Comparison of ENCODE assay signal across 19 mouse cellular contexts in genomic region chr2:79603363-79603762, GRCm38 (mm10). TPM values are rescaled to one million over a fixed set of nuclear protein-coding genes. Genes with fewer than 3 reads are reported as not detected.
DNase-seq lines count a peak whose midpoint lies in the region; ATAC-seq and TF ChIP-seq lines count a peak whose summit lies in the region.
"Had no signal": no experiment of that assay in that cellular context is flagged by ENCODE, and none has a peak within 500 bp of the region (broad histone marks: within the 10 kb centered on the region; RNA-seq: fewer than 3 reads in every experiment).

No protein-coding gene starts in this region.

- H3K4me1 ChIP-seq in kidney, embryonic 15.5 days: peaks cover 25% of the 10 kb centered on the region
- H3K4me1 ChIP-seq in intestine, postnatal 0 days (replicated peaks; ENCODE audit: control insufficient read depth, insufficient read depth, low read length): peaks cover 7% of the 10 kb centered on the region
- H3K4me1 ChIP-seq in stomach, postnatal 0 days (replicated peaks; ENCODE audit: control insufficient read depth, insufficient read depth): peaks cover 4% of the 10 kb centered on the region; the same call in 1 of the 2 replicates
- H3K4me1 ChIP-seq: embryonic facial prominence, embryonic 12.5 days had no signal

- H3K9me3 ChIP-seq in kidney, embryonic 15.5 days (replicated peaks): no peaks in the 10 kb centered on the region
- no peaks in the 10 kb centered on the region for H3K9me3 ChIP-seq in intestine, postnatal 0 days (ENCODE audit: control insufficient read depth)
- H3K9me3 ChIP-seq in stomach, postnatal 0 days (ENCODE audit: control insufficient read depth, low read length): no peaks in the 10 kb centered on the region
- H3K9me3 ChIP-seq: embryonic facial prominence, embryonic 12.5 days; heart, embryonic 15.5 days; hindbrain, embryonic 13.5 days had no signal

- H3K79me3 ChIP-seq in C2C12 (ENCODE audit: low read depth): no peaks in the 10 kb centered on the region

- no peak overlapping the region for H3K9ac ChIP-seq in kidney, embryonic 15.5 days
- H3K9ac ChIP-seq in intestine, postnatal 0 days (ENCODE audit: low read depth, low read length): no peak overlapping the region
- H3K9ac ChIP-seq in stomach, postnatal 0 days (ENCODE audit: low read length): no peak overlapping the region
- H3K9ac ChIP-seq: embryonic facial prominence, embryonic 12.5 days; forebrain, postnatal 0 days; heart, embryonic 15.5 days; hindbrain, embryonic 13.5 days had no signal

- ATAC-seq in kidney, embryonic 15.5 days (replicated peaks; ENCODE audit: low FRiP score): no peak
- ATAC-seq in intestine, postnatal 0 days: peak; percentile 92
- ATAC-seq in stomach, postnatal 0 days (ENCODE audit: low FRiP score, low TSS enrichment): peak; percentile 47; the same call in 1 of the 2 replicates
- ATAC-seq: forebrain, postnatal 0 days had no signal

- TF ChIP-seq EP300 in stomach, postnatal 0 days (optimal IDR thresholded peaks at IDR 0.05): no peak

- 78% methylated on average over 4 of the region's 4 CpGs for WGBS in kidney, embryonic 15.5 days
- 47% methylated on average over 4 of the region's 4 CpGs for WGBS in intestine, postnatal 0 days
- WGBS in stomach, postnatal 0 days: 73% methylated on average over 4 of the region's 4 CpGs

- H3K27ac ChIP-seq in kidney, embryonic 15.5 days: peak overlapping the region; percentile 85
- peak overlapping the region; percentile 47; the same call in 1 of the 2 replicates for H3K27ac ChIP-seq in intestine, postnatal 0 days (ENCODE audit: low read depth, low read length)
- H3K27ac ChIP-seq in stomach, postnatal 0 days (replicated peaks): 0 out of 2 replicates have a peak overlapping the region, but pooled peaks have one; percentile 8
- H3K27ac ChIP-seq: embryonic facial prominence, embryonic 12.5 days; heart, adult 2 months; hindbrain, embryonic 13.5 days had no signal

- H3K36me3 ChIP-seq in kidney, embryonic 15.5 days: no peaks in the 10 kb centered on the region
- no peaks in the 10 kb centered on the region for H3K36me3 ChIP-seq in C2C12 (ENCODE audit: control insufficient read depth, insufficient read depth)
- H3K36me3 ChIP-seq in intestine, postnatal 0 days (ENCODE audit: control insufficient read depth, insufficient read depth): no peaks in the 10 kb centered on the region
- no peaks in the 10 kb centered on the region for H3K36me3 ChIP-seq in stomach, postnatal 0 days (ENCODE audit: control insufficient read depth, insufficient read depth, low read length)
- H3K36me3 ChIP-seq: embryonic facial prominence, embryonic 12.5 days; heart, embryonic 15.5 days; hindbrain, embryonic 13.5 days had no signal

- no peak for DNase-seq in kidney, adult 8-10 months
- DNase-seq in stomach, postnatal 0 days (ENCODE audit: low spot score): no peak
- DNase-seq in adipocyte (ENCODE audit: low spot score): no peak
- no peak for DNase-seq in lung, postnatal 14 days
- DNase-seq: adrenal gland, postnatal 10 days; cerebellum, adult 11 months; cerebellum, adult 9-10 months; cerebellum, postnatal 25 days; forebrain, postnatal 0 days; gastrocnemius, postnatal 14 days; heart, adult 2 months; heart, postnatal 14 days had no signal

- H3K27me3 ChIP-seq in kidney, embryonic 15.5 days: no peaks in the 10 kb centered on the region
- H3K27me3 ChIP-seq in C2C12 (ENCODE audit: control insufficient read depth, insufficient read depth, insufficient read length): no peaks in the 10 kb centered on the region
- H3K27me3 ChIP-seq in intestine, postnatal 0 days (replicated peaks; ENCODE audit: control insufficient read depth, insufficient read depth, low read length): no peaks in the 10 kb centered on the region
- no peaks in the 10 kb centered on the region for H3K27me3 ChIP-seq in stomach, postnatal 0 days (ENCODE audit: control insufficient read depth, insufficient read depth, low read length)
- H3K27me3 ChIP-seq: embryonic facial prominence, embryonic 12.5 days; heart, embryonic 15.5 days; hindbrain, embryonic 13.5 days had no signal

- H3ac ChIP-seq in C2C12 (ENCODE audit: control insufficient read depth, insufficient read length, low read depth): no peak overlapping the region

- H3K4me3 ChIP-seq in kidney, embryonic 15.5 days (replicated peaks): no peak overlapping the region
- no peak overlapping the region for H3K4me3 ChIP-seq in C2C12 (ENCODE audit: insufficient read depth, poor library complexity, severe bottlenecking)
- H3K4me3 ChIP-seq in intestine, postnatal 0 days (ENCODE audit: low read depth, low read length): no peak overlapping the region
- no peak overlapping the region for H3K4me3 ChIP-seq in stomach, postnatal 0 days (ENCODE audit: low read depth, low read length)
- H3K4me3 ChIP-seq: embryonic facial prominence, embryonic 12.5 days; heart, adult 2 months; heart, embryonic 15.5 days; hindbrain, embryonic 13.5 days had no signal

- no peak overlapping the region for H3K4me2 ChIP-seq in kidney, embryonic 15.5 days
- H3K4me2 ChIP-seq in intestine, postnatal 0 days (replicated peaks; ENCODE audit: low read depth): no peak overlapping the region
- H3K4me2 ChIP-seq in stomach, postnatal 0 days (replicated peaks; ENCODE audit: low read depth): no peak overlapping the region
- H3K4me2 ChIP-seq: embryonic facial prominence, embryonic 12.5 days; heart, embryonic 11.5 days; heart, embryonic 15.5 days; hindbrain, embryonic 13.5 days had no signal

- H3K79me2 ChIP-seq in C2C12 (ENCODE audit: control insufficient read depth, insufficient read depth): no peaks in the 10 kb centered on the region

- TF ChIP-seq CTCF in C2C12 (IDR thresholded peaks at IDR 0.05; ENCODE audit: control insufficient read depth, insufficient read depth, insufficient read length): no peak
- no peak for TF ChIP-seq CTCF in intestine, postnatal 0 days (IDR thresholded peaks at IDR 0.05; ENCODE audit: low read depth)
- no peak for TF ChIP-seq CTCF in stomach, postnatal 0 days (IDR thresholded peaks at IDR 0.05; ENCODE audit: low read depth)

TF ChIP-seq in C2C12, 6 proteins besides CTCF, POLR2A, EP300 and RAD21:
- TF ChIP-seq USF1 (IDR thresholded peaks at IDR 0.05; ENCODE audit: low read depth) (no peak), MYOD1 (IDR thresholded peaks at IDR 0.05; ENCODE audit: control insufficient read depth, insufficient read length, low read depth) (no peak), CEBPB (IDR thresholded peaks at IDR 0.05; ENCODE audit: low read depth) (peak; percentile 27), MAX (IDR thresholded peaks at IDR 0.05) (peak; percentile 41), FOSL1 (IDR thresholded peaks at IDR 0.05; ENCODE audit: insufficient read depth, low read length, poor library complexity, severe bottlenecking) (peak; percentile 63), MYOG (IDR thresholded peaks at IDR 0.05; ENCODE audit: control insufficient read depth, extremely low read depth, insufficient read length) (no peak)

RNA-seq across cellular contexts. Expression of gene Itprid2, which starts 31.8 kb away (rescaled TPM):
- 18.5 and 19.4 TPM in 2 replicates for polyA plus RNA-seq in kidney, embryonic 15.5 days (2015; fragmentation: Nextera tagmentation; extraction: Ambion mirVana)
- 10.1 TPM for polyA plus RNA-seq in C2C12 (2012; fragmentation: generic; extraction: Trizol)
- 21.1 and 22.0 TPM in 2 replicates for polyA plus RNA-seq in intestine, postnatal 0 days (2015; fragmentation: Nextera tagmentation; extraction: Ambion mirVana)
- polyA plus RNA-seq in stomach, postnatal 0 days (2015; fragmentation: Nextera tagmentation; extraction: Ambion mirVana): 23.3 and 25.2 TPM in 2 replicates

Comparison
In these comparisons a context has a peak if more than half of its experiments do, and no peak if none do; other contexts are left out.
1. H3K27ac ChIP-seq: peak in every context shown above with its lines; median percentile 85 in kidney, embryonic 15.5 days; 47 in intestine, postnatal 0 days; 8 in stomach, postnatal 0 days.